Mouse (Mus musculus): Measurements from ENCODE around the gene Ica1.
A peak's percentile ranks its signal among the peaks of the same experiment; 100 is the strongest.

DNA sequence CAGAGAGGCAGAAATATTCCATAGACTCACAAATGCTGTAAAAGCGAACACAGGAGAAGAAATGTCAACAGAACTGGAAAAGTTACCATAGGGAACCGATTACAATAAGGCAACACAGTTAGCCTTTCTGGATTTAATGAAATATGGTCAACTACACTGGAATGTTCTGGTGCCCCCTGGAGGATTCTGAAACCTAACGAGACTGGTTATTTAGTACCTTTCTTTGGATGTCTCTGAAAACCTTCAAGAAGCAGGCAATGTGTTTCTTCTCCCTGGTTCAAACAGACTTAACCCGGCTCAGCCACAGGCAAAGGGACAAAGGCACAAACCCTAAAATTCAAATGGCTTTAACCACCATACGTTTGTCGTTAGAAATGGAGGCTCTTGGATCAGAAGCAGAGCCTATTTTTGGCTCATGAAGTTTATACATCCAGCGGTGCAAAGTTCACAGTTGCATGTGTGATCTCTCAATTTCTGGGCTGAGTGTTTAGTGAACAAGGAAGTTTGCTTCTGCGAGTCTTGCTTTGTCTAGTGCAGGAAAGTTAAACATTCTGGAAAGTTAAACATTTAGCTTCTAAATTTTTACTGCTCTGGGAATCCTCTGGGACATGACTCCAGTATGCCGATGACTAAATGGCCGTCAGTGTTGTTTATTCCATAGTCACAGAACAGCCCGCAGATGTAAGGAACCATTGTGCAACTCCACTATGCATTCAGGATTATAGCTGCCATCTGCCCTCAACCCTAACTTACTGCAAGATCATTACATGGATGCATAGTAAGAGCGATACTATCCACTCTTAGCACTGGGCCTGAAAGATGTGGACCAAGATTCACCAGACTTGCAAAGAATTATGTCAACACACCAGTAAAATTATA is 83.4 kb downstream of the Ica1 start:
- TF ChIP-seq CTCF (IDR thresholded peaks at IDR 0.05), result peak; percentile 55
- no peak for TF ChIP-seq EP300 (IDR thresholded peaks at IDR 0.05)
